Mouse (Mus musculus) lung, adult 2 months (tissue): Measurements from ENCODE around the gene Ppfia4.

Experiments
- CTCF ChIP-seq: fragments of 200-500 bp; IDR thresholded peaks from 2 replicates; pipeline ENCODE4 v1.5.1; 2011; ENCODE audit warnings: mild to moderate bottlenecking, low read length, control low read depth; ENCODE audit not compliant: insufficient read depth
- POLR2A ChIP-seq: fragments of 200-500 bp; IDR thresholded peaks from 2 replicates; pipeline ENCODE4 v1.6.1; 2011; ENCODE audit warnings: low read depth, mild to moderate bottlenecking, control low read depth, low read length, borderline replicate concordance; ENCODE audit errors: extremely low read depth

DNA sequence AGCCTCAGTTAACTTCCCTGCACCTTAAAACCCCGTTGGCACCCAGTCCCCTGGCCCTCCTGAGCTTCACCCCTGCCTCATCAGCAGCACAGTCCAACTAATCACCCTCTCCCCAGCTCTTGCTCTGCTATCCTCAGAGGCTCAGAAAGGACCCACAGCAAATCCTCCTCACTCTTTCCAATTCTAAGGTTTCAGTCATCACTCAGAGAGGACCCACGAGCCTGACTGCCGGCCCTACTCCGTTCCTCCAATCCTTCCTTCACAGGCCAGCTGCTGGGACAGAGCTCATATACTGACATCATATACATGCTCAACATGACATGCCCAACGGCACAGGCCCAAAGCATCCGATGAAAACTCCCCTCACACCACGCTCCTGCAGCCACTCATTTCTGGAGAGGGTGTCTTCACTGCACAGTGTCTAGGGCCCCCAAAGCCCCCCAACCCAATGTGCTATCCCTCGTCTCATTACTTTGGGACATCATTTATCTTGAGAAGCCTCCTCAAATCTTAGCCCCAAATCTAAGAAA lies 10.1 kb upstream of the Ppfia4 start:
- no peak for TF ChIP-seq CTCF
- TF ChIP-seq POLR2A, result no peak
